Mouse (Mus musculus): Measurements from ENCODE around the gene Ly6g6d.

DNA sequence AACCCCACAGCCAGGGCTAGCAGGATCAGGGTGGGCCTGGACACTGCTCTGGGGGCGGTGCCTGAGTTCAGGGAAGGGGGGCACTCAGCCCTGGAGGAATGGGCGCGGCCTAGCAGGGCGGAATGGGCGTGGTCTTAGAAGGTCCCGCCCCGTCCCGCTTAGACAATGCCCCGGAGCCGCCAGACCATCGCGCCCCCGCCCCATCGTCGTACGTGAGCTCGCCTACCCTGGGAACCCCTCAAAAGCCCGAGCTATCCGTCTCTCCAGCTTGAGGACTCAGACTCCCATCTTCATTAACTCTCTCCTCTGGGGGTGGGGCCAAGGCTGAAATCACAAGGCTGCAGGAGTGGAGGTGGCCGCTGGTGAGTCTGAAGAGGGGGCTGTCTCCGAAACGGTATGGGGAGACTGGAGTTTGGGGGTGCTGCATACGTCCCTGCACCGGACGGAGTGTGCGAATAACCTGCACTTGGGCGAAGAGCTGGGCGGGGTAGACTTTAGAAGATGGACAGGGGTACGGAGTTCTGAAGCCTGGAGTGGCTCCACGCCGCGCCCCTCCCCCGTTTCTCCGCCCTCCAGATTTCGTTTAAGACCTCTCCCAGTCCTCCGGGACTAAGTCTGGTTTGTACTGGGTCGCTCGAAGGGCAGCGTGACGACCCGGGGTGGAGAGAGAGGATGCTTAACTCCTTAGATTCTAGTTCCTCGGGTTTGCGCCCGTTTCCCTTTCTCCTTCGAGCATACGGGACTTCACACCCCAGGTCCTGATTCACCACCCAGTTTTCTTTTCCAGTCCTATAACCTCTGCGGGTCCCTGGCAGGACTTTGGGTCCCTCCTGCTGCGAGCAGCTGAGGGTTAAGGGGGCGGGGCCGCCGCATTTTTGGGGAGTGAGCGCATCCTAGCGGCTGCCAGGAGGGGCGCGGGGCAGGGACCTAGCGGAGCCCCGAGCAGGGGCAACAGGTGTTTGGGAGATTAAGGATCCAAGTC, 18.7 kb downstream of the Ly6g6d start, which contains the start of gene Ddah2:
- TF ChIP-seq CTCF (IDR thresholded peaks at IDR 0.05; ENCODE audit: borderline replicate concordance, insufficient read depth, low read length), result no peak
- TF ChIP-seq POLR2A (IDR thresholded peaks at IDR 0.05; ENCODE audit: low read depth, low read length), result peak; percentile 82
